Mouse (Mus musculus) left cerebral cortex, adult 6 months (tissue): ENCODE data around the gene Olfr818. TPM values are rescaled to one million over a fixed set of nuclear protein-coding genes. Genes with fewer than 3 reads are reported as not detected.

Experiments used
- long read RNA-seq, 2 experiments: library from polyadenylated mRNA; unstranded; transcript quantifications; one replicate each; pipeline ENCODE4 v2.0.0; 2019 to 2020
- polyA plus RNA-seq: library from polyadenylated mRNA; unstranded; fragments of <200 nt; fragmentation: Nextera tagmentation; gene quantifications from 2 replicates; pipeline ENCODE4 v1.2.3, GENCODE M21; 2021

Gene Olfr818
- polyA plus RNA-seq: not detected in 2 replicates
- long read RNA-seq, experiment 1: 0 reads
- long read RNA-seq, experiment 2: 0 reads

DNA sequence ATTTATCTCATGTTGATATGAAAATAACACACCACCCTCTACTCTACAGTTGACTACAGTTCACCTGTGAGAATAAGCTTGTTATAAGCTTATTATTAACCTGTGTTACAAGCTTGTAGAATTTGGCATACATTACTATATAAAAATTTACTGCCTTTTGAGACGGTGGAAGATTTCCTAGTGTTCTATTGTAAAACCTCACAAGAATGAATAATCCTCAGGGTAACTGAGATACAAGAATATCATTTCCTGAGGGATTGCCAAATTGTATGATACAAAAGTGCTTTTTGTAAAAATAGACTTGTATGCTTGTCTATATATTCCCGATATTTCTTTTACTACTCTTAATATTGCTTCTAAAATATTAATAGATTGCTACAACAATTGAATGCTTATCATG is at the start of gene Olfr818:
TSS of gene Olfr818 (minus strand) at position 101 of the 400 bp plus-strand sequence.

GRCm38 (mm10) chr10:129984962-129985361 is 36.1 kb upstream of the Olfr818 start, which contains the start of gene Gm10310:
Gene Gm10310, minus strand, starts transcription at chr10:129985062.

GRCm38 (mm10) chr10:129976040-129976439 is 27.1 kb upstream of the Olfr818 start, which contains the start of gene Olfr247:
Gene Olfr247, minus strand, starts transcription at chr10:129976140.

GRCm38 (mm10) chr10:129967166-129967565 is 18.3 kb upstream of the Olfr818 start, which contains the start of gene Olfr819:
Gene Olfr819, minus strand, starts transcription at chr10:129967266.

DNA sequence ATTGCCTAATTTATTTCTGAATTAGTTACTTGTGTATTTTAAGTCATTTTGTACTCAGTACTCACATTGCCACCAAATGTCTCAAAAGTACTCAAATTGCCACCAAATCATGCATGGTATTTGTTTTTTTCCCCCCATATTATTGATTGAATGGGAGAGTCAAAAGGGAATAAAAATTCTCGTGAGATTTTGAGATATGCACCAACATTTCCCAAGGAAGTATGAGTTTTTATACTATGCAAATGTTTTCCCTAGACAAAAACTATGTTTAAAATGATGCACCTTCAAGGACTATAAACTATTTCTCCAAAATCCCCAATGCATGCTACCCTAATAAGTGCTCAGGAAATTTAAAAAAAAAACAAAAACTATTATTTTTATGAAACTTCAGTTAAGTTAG is 33.4 kb downstream of the Olfr818 start, which contains the start of gene Olfr816:
TSS of gene Olfr816 (minus strand) at position 101 of the 400 bp plus-strand sequence.

GRCm38 (mm10) chr10:129905767-129906166 is 43.1 kb downstream of the Olfr818 start, which contains the start of gene Olfr815:
Gene Olfr815, minus strand, starts transcription at chr10:129905867.

Other genes with a start within 250 kb of the Olfr818 start
- gene Olfr804, start 245.9 kb downstream of the Olfr818 start, polyA plus RNA-seq: not detected in 2 replicates
- gene Olfr805, start 219.7 kb downstream of the Olfr818 start, polyA plus RNA-seq: not detected in 2 replicates
- gene Olfr806, start 207.2 kb downstream of the Olfr818 start, polyA plus RNA-seq: not detected in 2 replicates
- gene Olfr807, start 191.3 kb downstream of the Olfr818 start, polyA plus RNA-seq: not detected in 2 replicates
- not detected in 2 replicates for gene Olfr808, start 183.6 kb downstream of the Olfr818 start, polyA plus RNA-seq
- gene Olfr809, start 174.5 kb downstream of the Olfr818 start, polyA plus RNA-seq: not detected in 2 replicates
- gene Olfr810, start 154.2 kb downstream of the Olfr818 start, polyA plus RNA-seq: not detected in 2 replicates
- gene Olfr811, start 144.7 kb downstream of the Olfr818 start, polyA plus RNA-seq: not detected in 2 replicates
- gene Olfr812, start 103.0 kb downstream of the Olfr818 start, polyA plus RNA-seq: not detected in 2 replicates
- gene Olfr813, start 93.7 kb downstream of the Olfr818 start, polyA plus RNA-seq: not detected in 2 replicates
- gene Olfr814, start 69.2 kb downstream of the Olfr818 start, polyA plus RNA-seq: not detected in 2 replicates
- gene Olfr815, start 43.2 kb downstream of the Olfr818 start, polyA plus RNA-seq: not detected in 2 replicates
- gene Olfr816, start 33.5 kb downstream of the Olfr818 start, polyA plus RNA-seq: not detected in 2 replicates
- gene Olfr819, start 18.2 kb upstream of the Olfr818 start, polyA plus RNA-seq: not detected in 2 replicates
- not detected in 2 replicates for gene Olfr247, start 27.0 kb upstream of the Olfr818 start, polyA plus RNA-seq
- 0.03 TPM in 1 of 2 replicates, not detected in the other for gene Gm10310, start 36.0 kb upstream of the Olfr818 start, polyA plus RNA-seq
- gene Olfr820, start 63.5 kb upstream of the Olfr818 start, polyA plus RNA-seq: not detected in 2 replicates
- not detected in 2 replicates for gene Olfr821, start 81.2 kb upstream of the Olfr818 start, polyA plus RNA-seq
- not detected in 2 replicates for gene Olfr822, start 122.1 kb upstream of the Olfr818 start, polyA plus RNA-seq
- not detected in 2 replicates for gene Olfr823, start 166.3 kb upstream of the Olfr818 start, polyA plus RNA-seq
- not detected in 2 replicates for gene Olfr824, start 180.9 kb upstream of the Olfr818 start, polyA plus RNA-seq
- gene Olfr825, start 217.7 kb upstream of the Olfr818 start, polyA plus RNA-seq: not detected in 2 replicates
- not detected in 2 replicates for gene Olfr826, start 235.1 kb upstream of the Olfr818 start, polyA plus RNA-seq